9 mouse cellular contexts compared by ENCODE assay signal in the genomic region with DNA sequence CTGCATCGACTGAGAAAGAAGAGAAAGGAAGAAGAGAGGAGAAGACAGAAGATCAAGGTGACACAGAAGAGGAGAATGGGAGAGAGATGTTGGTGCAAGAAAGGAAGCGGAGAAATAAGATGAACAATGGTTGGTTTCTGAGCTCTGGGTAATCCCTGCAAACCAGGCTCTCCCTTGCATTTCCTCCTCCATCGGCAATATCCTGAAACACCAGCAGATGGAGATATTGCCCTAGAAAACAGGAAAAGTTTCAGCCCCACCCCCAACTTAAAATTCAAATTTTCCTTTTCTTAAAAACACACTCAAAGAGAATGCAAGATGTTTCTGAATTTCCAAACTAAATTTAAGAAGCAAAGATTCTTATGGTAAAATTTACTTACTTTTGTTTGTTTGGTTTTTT. TPM values are rescaled to one million over a fixed set of nuclear protein-coding genes. Genes with fewer than 3 reads are reported as not detected.
DNase-seq lines count a peak whose midpoint lies in the region; ATAC-seq lines count a peak whose summit lies in the region.
"Had no signal": no experiment of that assay in that cellular context is flagged by ENCODE, and none has a peak within 500 bp of the region (broad histone marks: within the 10 kb centered on the region; RNA-seq: fewer than 3 reads in every experiment).

No protein-coding gene starts in this region.

- DNase-seq in adrenal gland, adult 2 months: peak; percentile 59
- no peak for DNase-seq in adrenal gland, postnatal 4 days (ENCODE audit: low spot score in 2 of 2)
- peak; percentile 24 for DNase-seq in midbrain, embryonic 10.5 days (ENCODE audit: low spot score)
- peak; percentile 48 for DNase-seq in cerebellum, adult 9-11 months
- DNase-seq in hindbrain, embryonic 14.5 days (ENCODE audit: low spot score): peak; percentile 83
- peak; percentile 29 for DNase-seq in liver, embryonic 13.5 days
- DNase-seq in right cerebral cortex, postnatal 14 days: peak; percentile 48

- H3K4me2 ChIP-seq in midbrain, embryonic 16.5 days (ENCODE audit: low read length): no peak overlapping the region
- H3K4me2 ChIP-seq in hindbrain, embryonic 14.5 days (replicated peaks): peak overlapping the region; percentile 17; the same call in 1 of the 2 replicates
- H3K4me2 ChIP-seq in liver, embryonic 13.5 days: no peak overlapping the region
- H3K4me2 ChIP-seq: heart, embryonic 15.5 days had no signal

- 14% methylated on average over 3 of the region's 3 CpGs for WGBS in midbrain, embryonic 10.5 days
- 9% methylated on average over 3 of the region's 3 CpGs for WGBS in midbrain, embryonic 16.5 days
- WGBS in hindbrain, embryonic 14.5 days: 6% methylated on average over 3 of the region's 3 CpGs
- WGBS in liver, embryonic 13.5 days (ENCODE audit: insufficient replicate concordance): 8% methylated on average over 3 of the region's 3 CpGs

- no peak for ATAC-seq in midbrain, embryonic 16.5 days
- ATAC-seq in hindbrain, embryonic 14.5 days (ENCODE audit: low FRiP score): no peak
- ATAC-seq in liver, embryonic 13.5 days (ENCODE audit: low read depth): no peak

- H3K27me3 ChIP-seq in midbrain, embryonic 10.5 days (ENCODE audit: low read depth, poor library complexity, severe bottlenecking): no peaks in the 10 kb centered on the region
- H3K27me3 ChIP-seq in midbrain, embryonic 16.5 days (ENCODE audit: control insufficient read depth, insufficient read depth, low read depth, low read length): no peaks in the 10 kb centered on the region
- H3K27me3 ChIP-seq in hindbrain, embryonic 14.5 days (ENCODE audit: control insufficient read depth, insufficient read depth, low read length): no peaks in the 10 kb centered on the region
- no peaks in the 10 kb centered on the region for H3K27me3 ChIP-seq in liver, embryonic 13.5 days
- H3K27me3 ChIP-seq: heart, embryonic 15.5 days had no signal

- H3K9me3 ChIP-seq in midbrain, embryonic 10.5 days (replicated peaks): no peaks in the 10 kb centered on the region
- H3K9me3 ChIP-seq in midbrain, embryonic 16.5 days (replicated peaks; ENCODE audit: control insufficient read depth, low read length, poor library complexity, severe bottlenecking): no peaks in the 10 kb centered on the region
- no peaks in the 10 kb centered on the region for H3K9me3 ChIP-seq in hindbrain, embryonic 14.5 days (ENCODE audit: control insufficient read depth, low read length)
- H3K9me3 ChIP-seq in liver, embryonic 13.5 days (replicated peaks): no peaks in the 10 kb centered on the region
- H3K9me3 ChIP-seq: heart, embryonic 15.5 days had no signal

- H3K9ac ChIP-seq in midbrain, embryonic 16.5 days (ENCODE audit: low read depth, low read length): no peak overlapping the region
- peak overlapping the region; percentile 28 for H3K9ac ChIP-seq in hindbrain, embryonic 14.5 days
- H3K9ac ChIP-seq in liver, embryonic 13.5 days: no peak overlapping the region
- H3K9ac ChIP-seq: heart, embryonic 15.5 days had no signal

- H3K4me1 ChIP-seq in midbrain, embryonic 10.5 days: peaks cover 42% of the 10 kb centered on the region
- peaks cover 25% of the 10 kb centered on the region for H3K4me1 ChIP-seq in midbrain, embryonic 16.5 days (ENCODE audit: control insufficient read depth, insufficient read depth, low read length)
- peaks cover 30% of the 10 kb centered on the region for H3K4me1 ChIP-seq in hindbrain, embryonic 14.5 days (replicated peaks; ENCODE audit: control insufficient read depth, insufficient read depth, low read length)
- H3K4me1 ChIP-seq in liver, embryonic 13.5 days (replicated peaks): peaks cover 39% of the 10 kb centered on the region

- no peak overlapping the region for H3K27ac ChIP-seq in midbrain, embryonic 10.5 days (replicated peaks)
- no peak overlapping the region for H3K27ac ChIP-seq in midbrain, embryonic 16.5 days (ENCODE audit: low read length)
- H3K27ac ChIP-seq in hindbrain, embryonic 14.5 days: no peak overlapping the region
- H3K27ac ChIP-seq in liver, embryonic 13.5 days: no peak overlapping the region
- H3K27ac ChIP-seq: heart, embryonic 15.5 days had no signal

- no peaks in the 10 kb centered on the region for H3K36me3 ChIP-seq in midbrain, embryonic 10.5 days
- H3K36me3 ChIP-seq in midbrain, embryonic 16.5 days (ENCODE audit: control insufficient read depth, insufficient read depth, low read length): no peaks in the 10 kb centered on the region
- H3K36me3 ChIP-seq in hindbrain, embryonic 14.5 days (replicated peaks; ENCODE audit: control insufficient read depth, insufficient read depth): no peaks in the 10 kb centered on the region
- H3K36me3 ChIP-seq in liver, embryonic 13.5 days: no peaks in the 10 kb centered on the region
- H3K36me3 ChIP-seq: heart, embryonic 15.5 days had no signal

- H3K4me3 ChIP-seq in midbrain, embryonic 10.5 days: no peak overlapping the region
- no peak overlapping the region for H3K4me3 ChIP-seq in midbrain, embryonic 16.5 days (ENCODE audit: low read depth, low read length)
- H3K4me3 ChIP-seq in hindbrain, embryonic 14.5 days (replicated peaks; ENCODE audit: low read length): no peak overlapping the region
- no peak overlapping the region for H3K4me3 ChIP-seq in liver, embryonic 13.5 days (replicated peaks)
- H3K4me3 ChIP-seq: heart, embryonic 15.5 days had no signal

RNA-seq across cellular contexts. Expression of gene Polr1e, which starts 2.8 kb away (rescaled TPM):
- total RNA-seq in adrenal gland, adult 2 months (2021): 10 to 100 TPM; 13.0 to 16.3 TPM
- polyA plus RNA-seq in adrenal gland, adult 2 months (2012; rRNA removed): 2.9 and 3.1 TPM in 2 replicates
- 10 to 100 TPM; 19.9 to 20.1 TPM for total RNA-seq in adrenal gland, postnatal 4 days (2021)
- 53.4 and 58.0 TPM in 2 replicates for polyA plus RNA-seq in midbrain, embryonic 10.5 days (2016; fragmentation: Nextera tagmentation; extraction: Ambion mirVana)
- 31.7 and 33.2 TPM in 2 replicates for polyA plus RNA-seq in midbrain, embryonic 16.5 days (2015; fragmentation: Nextera tagmentation; extraction: Ambion mirVana)
- 32.0 and 37.2 TPM in 2 replicates for polyA plus RNA-seq in hindbrain, embryonic 14.5 days (2014; fragmentation: Nextera tagmentation; extraction: Ambion mirVana)
- polyA plus RNA-seq in liver, embryonic 13.5 days (2015; fragmentation: Nextera tagmentation; extraction: Ambion mirVana): 30.3 and 36.7 TPM in 2 replicates

RNA-seq across cellular contexts. Expression of gene Zbtb5, which starts 3.4 kb away (rescaled TPM):
- 10 to 100 TPM in 1 of 2 experiments, 1 to 10 TPM in 1; 8.9 to 12.0 TPM for total RNA-seq in adrenal gland, adult 2 months (2021)
- polyA plus RNA-seq in adrenal gland, adult 2 months (2012; rRNA removed): 13.1 and 21.3 TPM in 2 replicates
- total RNA-seq in adrenal gland, postnatal 4 days (2021): 10 to 100 TPM; 20.2 to 21.3 TPM
- 34.5 and 39.4 TPM in 2 replicates for polyA plus RNA-seq in midbrain, embryonic 10.5 days (2016; fragmentation: Nextera tagmentation; extraction: Ambion mirVana)
- 44.5 and 48.7 TPM in 2 replicates for polyA plus RNA-seq in midbrain, embryonic 16.5 days (2015; fragmentation: Nextera tagmentation; extraction: Ambion mirVana)
- polyA plus RNA-seq in hindbrain, embryonic 14.5 days (2014; fragmentation: Nextera tagmentation; extraction: Ambion mirVana): 45.7 and 48.7 TPM in 2 replicates
- polyA plus RNA-seq in liver, embryonic 13.5 days (2015; fragmentation: Nextera tagmentation; extraction: Ambion mirVana): 5.2 and 6.6 TPM in 2 replicates

RNA-seq across cellular contexts. Expression of gene Grhpr, which starts 34.4 kb away (rescaled TPM):
- total RNA-seq in adrenal gland, adult 2 months (2021): 100 to 1,000 TPM; 139 to 220 TPM
- polyA plus RNA-seq in adrenal gland, adult 2 months (2012; rRNA removed): 280 and 300 TPM in 2 replicates
- 100 to 1,000 TPM; 153 to 162 TPM for total RNA-seq in adrenal gland, postnatal 4 days (2021)
- polyA plus RNA-seq in midbrain, embryonic 10.5 days (2016; fragmentation: Nextera tagmentation; extraction: Ambion mirVana): 52.9 and 68.7 TPM in 2 replicates
- 23.9 and 27.2 TPM in 2 replicates for polyA plus RNA-seq in midbrain, embryonic 16.5 days (2015; fragmentation: Nextera tagmentation; extraction: Ambion mirVana)
- 27.0 and 28.5 TPM in 2 replicates for polyA plus RNA-seq in hindbrain, embryonic 14.5 days (2014; fragmentation: Nextera tagmentation; extraction: Ambion mirVana)
- polyA plus RNA-seq in liver, embryonic 13.5 days (2015; fragmentation: Nextera tagmentation; extraction: Ambion mirVana): 92.2 and 95.0 TPM in 2 replicates

Comparison
In these comparisons a context has a peak if more than half of its experiments do, and no peak if none do; other contexts are left out.
1. DNase-seq: peak in adrenal gland, adult 2 months (single experiment), midbrain, embryonic 10.5 days (single experiment), cerebellum, adult 9-11 months (single experiment), hindbrain, embryonic 14.5 days (single experiment), liver, embryonic 13.5 days (single experiment) and right cerebral cortex, postnatal 14 days (single experiment); none in adrenal gland, postnatal 4 days (0 of 2).